Mouse (Mus musculus) heart, embryonic 10.5 days (tissue): ENCODE results near the gene Lmntd1. TPM values are rescaled to one million over a fixed set of nuclear protein-coding genes. Genes with fewer than 3 reads are reported as not detected.

Source experiments
- DNase-seq: peaks from one replicate; pipeline ENCODE4 v3.0.0-alpha.2; 2017; ENCODE audit warnings: low spot score
- H3K27ac ChIP-seq: fragments of 300-500 bp; sonication (generic); 2 replicates; pipeline ENCODE4 v1.5.1; 2016; ENCODE audit warnings: mild to moderate bottlenecking
- H3K27me3 ChIP-seq: fragments of 300-500 bp; sonication (generic); 2 replicates; pipeline ENCODE4 v1.6.1; 2016; ENCODE audit warnings: mild to moderate bottlenecking; ENCODE audit not compliant: poor library complexity, insufficient read depth, severe bottlenecking
- H3K36me3 ChIP-seq: fragments of 300-500 bp; sonication (generic); 2 replicates; pipeline ENCODE4 v1.6.1; 2016; ENCODE audit warnings: mild to moderate bottlenecking, moderate library complexity
- H3K4me1 ChIP-seq: fragments of 300-500 bp; sonication (generic); 2 replicates; pipeline ENCODE4 v1.6.1; 2016; ENCODE audit warnings: mild to moderate bottlenecking
- H3K4me3 ChIP-seq: fragments of 300-500 bp; sonication (generic); 2 replicates; pipeline ENCODE4 v1.5.1; 2016; ENCODE audit warnings: mild to moderate bottlenecking, moderate library complexity
- H3K9me3 ChIP-seq: fragments of 300-500 bp; sonication (generic); 2 replicates; pipeline ENCODE4 v1.6.1; 2016; ENCODE audit warnings: mild to moderate bottlenecking, moderate library complexity
- WGBS: fragments of 180-500 bp; shearing (Covaris S2); methylation state at CpG from one replicate; pipeline ENCODE4 v1.1.7; 2016; 5-methylcytosine and 5-hydroxymethylcytosine counted together
- polyA plus RNA-seq: library from polyadenylated mRNA; unstranded; fragments of >200 nt; fragmentation: Nextera tagmentation; extraction: Ambion mirVana; gene quantifications from 2 replicates; pipeline ENCODE4 v1.2.1, GENCODE M21; 2016

The Lmntd1 gene
- polyA plus RNA-seq, 1 experiment from 2014 or later: 2.3 TPM

DNA sequence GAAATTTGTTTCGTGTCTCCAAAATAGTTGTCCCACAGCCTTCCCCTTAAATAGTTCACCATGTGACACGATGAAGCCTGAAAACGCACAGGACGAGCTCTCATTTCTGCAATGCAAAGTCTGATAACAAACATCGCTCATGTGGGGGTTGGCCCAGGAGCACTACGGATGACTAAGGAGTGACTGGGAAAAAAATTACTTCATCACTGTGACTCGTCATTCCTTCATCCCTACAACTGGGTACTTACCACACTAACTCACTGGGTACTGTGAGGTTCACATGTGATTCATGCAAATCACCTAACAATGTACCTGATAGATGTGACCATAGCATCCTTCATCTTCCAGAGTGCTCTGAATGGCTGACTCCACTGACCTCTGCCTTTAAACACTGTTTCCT lies 118.4 kb downstream of the Lmntd1 start:
- Histone ChIP-seq H3K4me1 (peaks cover 11% of the 10 kb centered on the region; the same call in 1 of the 2 replicates), H3K36me3 (no peaks in the 10 kb centered on the region), H3K27me3 (no peaks in the 10 kb centered on the region), H3K4me3 (no peak overlapping the region), H3K27ac (no peak overlapping the region), H3K9me3 (no peaks in the 10 kb centered on the region)
- DNase-seq: no peak
- 79% methylated on average over 7 of the region's 7 CpGs for WGBS

DNA sequence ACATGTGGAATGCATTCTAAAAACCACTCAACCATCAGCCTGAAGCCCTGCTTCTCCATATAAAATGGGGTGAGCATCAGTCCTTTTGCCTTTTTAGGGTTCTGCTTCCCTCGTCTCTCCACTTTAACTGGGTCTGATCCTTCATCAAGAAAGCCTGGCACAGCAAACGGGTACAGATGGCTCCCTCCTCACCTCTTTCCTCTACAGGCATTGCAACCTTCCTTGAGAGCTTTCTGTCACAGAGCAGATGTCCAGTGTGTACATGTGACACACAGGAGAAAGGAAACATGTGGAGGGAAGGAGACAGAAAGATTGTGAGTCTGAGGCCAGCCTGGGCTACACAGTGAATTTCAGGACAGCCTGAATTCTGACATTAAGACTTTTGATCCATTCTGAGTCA lies 125.9 kb downstream of the Lmntd1 start:
- no peak for DNase-seq
- no peaks in the 10 kb centered on the region for H3K9me3 ChIP-seq
- no peak overlapping the region for H3K4me3 ChIP-seq
- no peak overlapping the region for H3K27ac ChIP-seq
- WGBS: 82% methylated on average over 2 of the region's 2 CpGs
- no peaks in the 10 kb centered on the region for H3K27me3 ChIP-seq
- H3K36me3 ChIP-seq: no peaks in the 10 kb centered on the region
- peaks cover 19% of the 10 kb centered on the region for H3K4me1 ChIP-seq

DNA sequence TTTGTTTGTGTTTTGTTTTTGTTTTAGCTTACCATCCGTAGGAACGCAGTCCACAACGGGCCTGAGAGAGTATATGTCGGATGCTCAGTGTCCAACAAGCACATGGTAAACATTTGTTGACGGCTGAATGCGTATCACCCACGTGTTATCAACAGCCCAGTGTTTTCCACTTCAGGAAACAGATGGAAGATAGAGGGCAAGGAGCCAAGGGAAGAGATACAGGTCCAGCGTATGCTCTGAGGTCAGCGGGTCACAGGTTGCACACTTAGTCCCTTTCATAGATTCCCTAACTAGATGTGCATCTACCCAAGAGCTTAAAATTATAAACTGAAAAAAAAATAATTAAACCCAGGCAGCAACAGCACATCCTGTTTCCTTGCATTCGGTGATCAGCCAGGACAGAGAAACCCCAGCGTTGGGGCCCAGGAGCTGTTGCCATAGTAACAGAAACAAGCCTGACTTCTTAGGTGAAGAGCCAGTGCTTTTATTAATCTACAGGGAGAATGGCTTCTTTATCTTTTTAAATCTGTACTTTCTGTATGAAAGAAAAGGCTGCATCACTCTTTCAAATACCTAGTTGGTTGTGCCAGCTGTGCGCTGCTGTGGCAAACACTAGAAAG lies 128.0 kb downstream of the Lmntd1 start:
- no peak for DNase-seq
- Histone ChIP-seq H3K4me3 (no peak overlapping the region), H3K9me3 (no peaks in the 10 kb centered on the region), H3K4me1 (peaks cover 37% of the 10 kb centered on the region), H3K27me3 (no peaks in the 10 kb centered on the region), H3K36me3 (no peaks in the 10 kb centered on the region), H3K27ac (no peak overlapping the region)
- WGBS: 43% methylated on average over 12 of the region's 12 CpGs

DNA sequence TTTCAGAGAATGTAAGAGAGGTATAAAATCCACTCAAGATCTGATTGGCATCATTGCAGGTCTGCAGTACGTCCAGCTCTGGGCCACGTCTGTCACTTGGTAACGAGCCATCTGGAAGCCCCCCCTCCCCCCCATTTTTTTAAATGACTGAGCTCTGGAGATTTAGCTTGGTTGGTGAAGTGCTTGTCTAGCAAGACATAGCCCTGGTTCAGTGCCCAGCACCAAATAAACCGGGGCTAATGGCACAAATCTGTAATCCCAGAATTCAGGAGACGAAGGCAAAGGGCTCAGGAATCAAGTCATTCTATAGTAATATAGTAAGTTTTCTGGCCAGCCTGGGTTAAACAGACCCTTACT lies 130.8 kb downstream of the Lmntd1 start:
- no peak for DNase-seq
- no peak overlapping the region for H3K4me3 ChIP-seq
- H3K27me3 ChIP-seq: no peaks in the 10 kb centered on the region
- H3K27ac ChIP-seq: 0 out of 2 replicates have a peak overlapping the region, but pooled peaks have one; percentile 6
- H3K4me1 ChIP-seq: peaks cover 55% of the 10 kb centered on the region
- 56% methylated on average over 5 of the region's 5 CpGs for WGBS
- no peaks in the 10 kb centered on the region for H3K36me3 ChIP-seq
- no peaks in the 10 kb centered on the region for H3K9me3 ChIP-seq

DNA sequence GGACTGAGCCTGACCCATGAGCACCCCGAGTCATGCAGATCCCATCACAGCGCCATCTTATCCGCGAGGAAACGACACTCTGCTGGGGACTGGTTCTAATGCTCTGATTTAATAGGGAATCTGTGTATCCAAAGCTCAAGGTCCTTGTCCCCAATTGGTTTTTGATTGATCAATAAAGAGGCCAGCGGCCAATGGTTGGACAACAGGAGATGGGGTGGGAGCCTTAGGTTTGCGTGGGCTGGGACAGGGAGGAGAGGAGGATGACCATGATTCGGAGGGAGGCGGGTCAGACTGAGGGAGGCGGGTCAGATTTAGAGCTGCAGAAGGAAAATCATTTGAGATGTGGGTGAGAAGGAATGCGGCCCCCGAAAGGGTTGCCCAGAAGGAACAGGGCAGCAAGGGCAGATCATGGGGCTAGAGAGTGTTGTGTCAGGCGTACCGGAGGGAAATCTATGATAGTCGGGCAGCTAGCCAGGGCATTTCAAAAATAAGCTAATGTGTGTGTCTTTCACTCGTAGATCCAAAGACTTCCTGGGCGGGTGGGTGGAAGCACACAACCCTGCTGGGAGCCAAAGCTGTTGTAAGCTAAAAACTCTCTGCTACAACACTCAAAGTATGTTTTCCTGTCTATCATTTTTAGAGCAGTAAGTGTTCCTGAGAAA lies 131.3 kb downstream of the Lmntd1 start:
- no peak for DNase-seq
- Histone ChIP-seq H3K27me3 (no peaks in the 10 kb centered on the region), H3K9me3 (no peaks in the 10 kb centered on the region), H3K4me3 (no peak overlapping the region), H3K36me3 (no peaks in the 10 kb centered on the region), H3K27ac (peak overlapping the region; percentile 54), H3K4me1 (peaks cover 60% of the 10 kb centered on the region)
- WGBS: 86% methylated on average over 17 of the region's 17 CpGs

DNA sequence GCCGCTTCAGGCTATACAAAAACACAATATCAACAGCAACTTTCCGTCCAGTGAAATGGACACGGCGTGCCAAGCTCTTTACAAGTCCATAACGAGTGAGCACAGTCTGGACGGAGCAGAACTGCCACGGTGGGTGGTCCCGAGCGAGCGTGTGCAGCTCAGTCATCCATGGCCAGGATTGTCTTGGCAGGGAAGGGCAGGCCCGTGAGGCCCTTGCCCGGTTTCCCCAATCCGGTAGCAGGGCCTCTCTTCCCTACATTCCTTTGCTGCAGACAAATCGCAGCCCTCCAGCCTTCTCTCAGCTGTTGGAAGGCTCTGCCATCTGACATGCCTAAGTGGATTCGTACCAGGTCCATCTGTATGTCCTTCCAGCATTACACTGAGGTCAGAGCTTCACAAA lies 132.2 kb downstream of the Lmntd1 start:
- peak overlapping the region; percentile 54 for H3K27ac ChIP-seq
- no peak for DNase-seq
- 54% methylated on average over 15 of the region's 15 CpGs for WGBS
- H3K4me3 ChIP-seq: no peak overlapping the region
- H3K4me1 ChIP-seq: peaks cover 67% of the 10 kb centered on the region
- H3K27me3 ChIP-seq: no peaks in the 10 kb centered on the region
- H3K9me3 ChIP-seq: no peaks in the 10 kb centered on the region
- H3K36me3 ChIP-seq: no peaks in the 10 kb centered on the region

DNA sequence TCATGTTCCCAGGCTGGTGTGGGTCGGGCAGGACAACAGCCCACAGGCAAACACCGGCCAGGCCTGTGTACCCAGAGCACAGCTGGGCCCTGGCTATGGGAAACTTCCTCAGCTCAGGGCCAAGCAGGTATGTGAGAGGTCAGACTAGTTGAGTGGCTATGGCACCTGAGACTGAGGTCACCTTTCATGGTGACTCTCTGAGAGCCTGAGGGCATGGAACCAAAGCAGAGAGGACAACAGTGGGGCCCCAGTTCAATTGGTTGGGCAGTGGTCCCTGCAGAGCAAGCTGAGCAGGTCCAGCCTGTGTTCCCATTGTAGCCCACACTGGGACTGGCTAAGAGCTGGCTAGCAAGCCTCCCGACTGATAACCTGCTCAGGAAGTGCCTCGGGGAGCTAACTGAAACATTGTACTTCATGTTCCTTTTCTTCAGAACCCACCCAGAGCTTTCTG lies 135.3 kb downstream of the Lmntd1 start:
- Histone ChIP-seq H3K4me1 (peaks cover 59% of the 10 kb centered on the region), H3K9me3 (no peaks in the 10 kb centered on the region), H3K36me3 (no peaks in the 10 kb centered on the region), H3K4me3 (no peak overlapping the region), H3K27ac (peak overlapping the region; percentile 56), H3K27me3 (no peaks in the 10 kb centered on the region)
- DNase-seq: no peak
- 64% methylated on average over 4 of the region's 4 CpGs for WGBS

DNA sequence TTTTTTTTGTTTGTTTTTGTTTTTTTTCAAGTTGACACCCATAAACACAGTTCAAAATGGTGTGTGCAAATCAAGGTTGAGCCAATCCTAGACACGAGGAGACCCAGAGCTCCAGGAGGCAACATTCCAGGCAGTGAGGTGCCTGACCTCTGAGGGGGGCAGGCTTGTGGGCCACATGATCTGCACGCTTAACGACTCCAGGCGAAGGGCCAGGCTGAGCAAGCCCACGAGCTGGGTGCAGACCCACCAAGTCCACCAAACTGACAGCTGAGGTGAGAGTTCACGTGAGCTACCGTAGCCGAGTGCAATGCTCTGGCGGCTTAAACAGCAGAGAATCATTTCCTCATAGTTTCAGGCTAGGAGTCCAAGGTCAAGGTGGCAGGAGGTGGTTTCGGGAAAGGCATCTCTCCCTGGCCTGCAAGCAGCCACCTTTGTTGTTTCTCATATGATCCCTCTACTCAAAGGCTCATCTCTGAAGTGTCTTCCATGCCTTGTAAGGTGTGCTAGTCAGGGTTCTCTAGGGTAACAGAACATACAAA lies 136.7 kb downstream of the Lmntd1 start:
- no peak for DNase-seq
- H3K4me1 ChIP-seq: peaks cover 56% of the 10 kb centered on the region
- 61% methylated on average over 10 of the region's 10 CpGs for WGBS
- H3K36me3 ChIP-seq: no peaks in the 10 kb centered on the region
- H3K27ac ChIP-seq: peak overlapping the region; percentile 47
- H3K9me3 ChIP-seq: no peaks in the 10 kb centered on the region
- H3K4me3 ChIP-seq: no peak overlapping the region
- no peaks in the 10 kb centered on the region for H3K27me3 ChIP-seq

DNA sequence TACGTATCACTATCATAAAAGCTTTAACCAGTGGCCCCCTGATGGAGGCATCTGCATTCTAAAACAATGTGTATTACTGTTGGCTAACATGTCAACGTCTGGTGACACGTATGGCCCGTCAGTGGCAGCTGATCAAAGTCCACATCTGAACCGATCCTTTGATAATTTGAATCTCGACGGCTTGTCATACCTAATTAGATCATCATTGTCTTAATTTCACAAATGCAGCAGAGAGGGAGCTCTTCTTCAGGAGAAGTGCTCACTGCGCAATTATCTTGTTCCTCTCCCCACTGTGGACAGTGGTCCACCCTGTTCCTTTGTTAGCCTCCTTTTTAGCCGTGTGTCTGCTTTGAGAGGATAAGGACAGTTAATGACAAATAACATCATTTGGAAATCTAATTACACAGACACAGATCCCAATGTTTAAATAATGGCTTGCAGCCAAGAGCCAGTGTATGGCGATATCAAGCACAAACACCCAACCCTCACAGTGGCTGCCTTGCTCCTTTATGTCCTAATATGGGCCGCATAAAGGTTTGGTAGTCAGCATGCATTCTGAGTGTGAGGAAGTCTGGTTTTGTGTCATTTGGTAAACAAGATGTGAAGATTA lies 142.4 kb downstream of the Lmntd1 start:
- no peak for DNase-seq
- WGBS: 88% methylated on average over 11 of the region's 11 CpGs

DNA sequence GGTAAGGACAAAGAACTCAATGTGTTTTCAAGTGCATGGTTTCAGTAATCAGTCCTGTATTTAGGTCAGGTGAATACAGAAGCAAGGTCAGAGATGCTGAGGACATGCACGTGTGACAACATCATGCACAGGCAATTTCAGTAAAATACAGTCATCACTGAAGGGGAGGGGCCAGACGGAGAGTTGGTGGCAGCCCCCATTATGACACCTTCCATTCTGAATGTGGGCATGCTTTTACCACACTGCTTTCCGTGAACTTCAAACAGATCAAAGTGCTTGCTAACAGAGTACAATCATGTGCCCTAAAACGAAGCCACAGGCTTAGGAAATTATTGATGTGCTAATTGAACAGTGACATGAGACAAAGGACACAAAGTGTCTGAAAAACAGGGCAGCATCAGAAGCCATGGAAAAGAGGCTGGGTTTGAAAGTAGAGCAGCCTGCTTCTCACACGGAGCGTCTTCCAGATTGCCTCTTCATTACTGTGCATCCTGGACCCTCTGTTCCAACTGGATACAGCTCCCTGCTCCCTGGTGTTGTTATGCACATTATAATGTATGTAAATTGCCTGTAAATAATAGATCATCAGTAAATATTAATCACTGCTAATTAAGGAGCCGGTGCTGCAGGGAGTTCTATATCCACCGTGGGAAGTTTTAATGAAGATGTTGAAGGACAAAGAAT lies 144.7 kb downstream of the Lmntd1 start:
- Histone ChIP-seq H3K27ac (no peak overlapping the region), H3K36me3 (no peaks in the 10 kb centered on the region), H3K4me1 (peaks cover 26% of the 10 kb centered on the region), H3K27me3 (no peaks in the 10 kb centered on the region), H3K9me3 (no peaks in the 10 kb centered on the region), H3K4me3 (no peak overlapping the region)
- WGBS: 80% methylated on average over 8 of the region's 8 CpGs
- DNase-seq: no peak

More for the DNA sequence above, 142.4 kb downstream of the Lmntd1 start:
- H3K4me1 ChIP-seq: peaks cover 29% of the 10 kb centered on the region
- H3K27me3 ChIP-seq: no peaks in the 10 kb centered on the region
- H3K9me3 ChIP-seq: no peaks in the 10 kb centered on the region
- H3K4me3 ChIP-seq: no peak overlapping the region
- no peaks in the 10 kb centered on the region for H3K36me3 ChIP-seq
- H3K27ac ChIP-seq: peak overlapping the region; percentile 22; the same call in 1 of the 2 replicates

DNA sequence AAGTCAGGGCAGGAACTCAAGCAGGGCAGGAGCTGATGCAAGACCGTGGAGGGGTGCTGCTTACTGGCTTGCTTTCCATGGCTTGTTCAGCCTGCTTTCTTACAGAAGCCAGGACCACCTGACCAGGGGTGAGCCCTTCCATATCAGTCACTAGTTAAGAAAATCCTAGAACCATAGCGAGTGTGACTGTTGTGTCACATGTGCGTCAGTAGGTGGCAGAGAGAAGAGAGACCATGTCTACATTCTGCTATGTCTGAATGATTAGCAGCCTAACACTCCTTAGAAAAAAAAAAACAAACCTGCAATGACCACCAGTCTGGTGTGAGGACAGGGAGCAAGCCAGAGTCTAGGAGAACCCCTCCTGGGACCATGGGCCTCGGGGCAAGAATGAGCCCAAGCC lies 150.1 kb downstream of the Lmntd1 start:
- peak overlapping the region; percentile 89 for H3K27ac ChIP-seq
- H3K4me1 ChIP-seq: peaks cover 56% of the 10 kb centered on the region
- no peaks in the 10 kb centered on the region for H3K36me3 ChIP-seq
- no peak for DNase-seq
- H3K9me3 ChIP-seq: no peaks in the 10 kb centered on the region
- no peak overlapping the region for H3K4me3 ChIP-seq
- 73% methylated on average over 4 of the region's 4 CpGs for WGBS
- H3K27me3 ChIP-seq: no peaks in the 10 kb centered on the region

DNA sequence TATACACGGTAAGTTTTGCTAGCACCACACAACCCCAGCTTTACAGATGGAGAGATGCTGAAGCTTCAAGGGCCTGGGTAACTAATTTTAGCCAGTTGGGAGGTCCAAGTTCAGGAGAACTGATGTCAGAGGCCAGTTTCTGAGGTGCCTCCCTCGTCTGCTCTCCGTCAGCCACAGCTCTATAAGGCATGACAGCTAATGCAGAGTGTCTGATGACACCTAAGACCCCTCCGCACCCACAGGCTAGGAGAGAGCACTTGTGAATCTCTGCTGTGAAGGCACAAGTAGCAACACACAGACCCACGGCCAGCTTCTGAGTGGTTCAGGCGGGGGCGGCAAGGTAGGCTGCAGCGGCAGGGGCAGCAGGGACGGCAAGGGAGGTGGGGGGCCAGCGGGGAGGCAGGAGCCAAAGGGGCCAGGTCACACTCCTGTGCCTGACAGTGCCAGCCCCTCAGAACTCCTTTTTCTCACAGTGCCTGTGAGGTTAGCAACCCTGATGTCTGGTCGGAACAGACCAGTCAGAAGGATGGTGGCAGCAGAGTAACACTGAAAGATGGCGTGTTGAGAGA lies 151.4 kb downstream of the Lmntd1 start:
- Histone ChIP-seq H3K9me3 (no peaks in the 10 kb centered on the region), H3K4me3 (peak overlapping the region; percentile 45), H3K4me1 (peaks cover 65% of the 10 kb centered on the region), H3K27me3 (no peaks in the 10 kb centered on the region), H3K27ac (peak overlapping the region; percentile 89), H3K36me3 (no peaks in the 10 kb centered on the region)
- WGBS: 30% methylated on average over 12 of the region's 12 CpGs
- DNase-seq: peak; percentile 93
